Mouse (Mus musculus) lung, embryonic 14.5 days (tissue): ENCODE results near the gene Sap30. TPM values are rescaled to one million over a fixed set of nuclear protein-coding genes. Genes with fewer than 3 reads are reported as not detected.
"Not testable (repeated sequence)": the region's sequence is repeated elsewhere in the genome, so short reads cannot be mapped to it uniquely, and the experiment has no call there.

Source experiments
- ATAC-seq: fragments of 200-750 bp; cut with Nextera tagmentation; 2 replicates; pipeline ENCODE4 v1.8.0; 2017; ENCODE audit warnings: mild to moderate bottlenecking, moderate TSS enrichment, moderate library complexity; ENCODE audit not compliant: insufficient read depth
- DNase-seq: peaks from one replicate; pipeline ENCODE4 v3.0.0-alpha.2; 2015
- H3K27ac ChIP-seq: fragments of 300-500 bp; sonication (generic); 2 replicates; pipeline ENCODE4 v1.5.1; 2014; ENCODE audit warnings: low read depth, mild to moderate bottlenecking, moderate library complexity
- H3K27me3 ChIP-seq: fragments of 300-500 bp; sonication (generic); 2 replicates; pipeline ENCODE4 v1.6.1; 2014; ENCODE audit warnings: low read length, control low read depth; ENCODE audit not compliant: insufficient read depth
- H3K36me3 ChIP-seq: fragments of 300-500 bp; sonication (generic); 2 replicates; pipeline ENCODE4 v1.6.1; 2014; ENCODE audit warnings: control low read depth; ENCODE audit not compliant: insufficient read depth
- H3K4me1 ChIP-seq: fragments of 300-500 bp; sonication (generic); 2 replicates; pipeline ENCODE4 v1.6.1; 2014; ENCODE audit warnings: antibody characterized with exemption, control low read depth; ENCODE audit not compliant: insufficient read depth
- H3K4me2 ChIP-seq: fragments of 300-500 bp; sonication (generic); 2 replicates; pipeline ENCODE4 v1.6.1; 2014; ENCODE audit warnings: mild to moderate bottlenecking
- H3K4me3 ChIP-seq: fragments of 300-500 bp; sonication (generic); 2 replicates; pipeline ENCODE4 v1.5.1; 2014; ENCODE audit warnings: low read depth, low read length
- H3K9ac ChIP-seq: fragments of 300-500 bp; sonication (generic); 2 replicates; pipeline ENCODE4 v1.6.1; 2014
- H3K9me3 ChIP-seq: fragments of 300-500 bp; sonication (generic); 2 replicates; pipeline ENCODE4 v1.6.1; 2016; ENCODE audit warnings: low read depth, low read length, control low read depth
- CTCF ChIP-seq: IDR thresholded peaks from 2 replicates; pipeline ENCODE4 v1.5.1; 2016; ENCODE audit warnings: antibody characterized with exemption, low read depth
- WGBS: fragments of 180-500 bp; shearing (Covaris S2); extraction: QIAGEN DNeasy Blood & Tissue Kit; methylation state at CpG from one replicate; pipeline ENCODE4 v1.1.7; 2014; 5-methylcytosine and 5-hydroxymethylcytosine counted together
- polyA plus RNA-seq: library from polyadenylated mRNA; unstranded; fragments of >200 nt; fragmentation: Nextera tagmentation; extraction: Ambion mirVana; gene quantifications from 2 replicates; pipeline ENCODE4 v1.2.1, GENCODE M21; 2014

Gene Sap30
- polyA plus RNA-seq, 1 experiment from 2014 or later = 47.4 TPM

DNA sequence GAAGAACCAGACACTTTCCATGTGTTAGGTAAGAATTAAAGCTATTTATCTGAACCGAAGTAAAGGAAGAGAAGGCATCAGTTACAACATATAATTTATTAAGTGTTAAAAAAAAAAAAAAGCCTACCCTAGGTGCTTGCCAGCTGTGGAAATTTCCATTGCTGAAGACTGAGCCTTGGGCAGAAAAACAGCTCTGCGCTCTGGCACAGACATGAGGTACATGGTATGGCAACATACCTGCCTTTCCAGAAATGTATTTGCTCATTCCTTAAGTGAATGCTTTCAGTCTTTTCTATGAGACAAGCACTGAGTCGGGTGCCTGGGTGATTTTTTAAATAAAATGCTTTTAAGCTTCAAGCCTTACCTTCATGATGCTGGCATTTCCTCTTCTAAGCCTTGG is 29.7 kb downstream of the Sap30 start:
- 51% methylated on average over 3 of the region's 3 CpGs for WGBS
- ATAC-seq (no peak), DNase-seq (no peak)
- Histone ChIP-seq H3K36me3 (no peaks in the 10 kb centered on the region), H3K4me3 (no peak overlapping the region), H3K9me3 (no peaks in the 10 kb centered on the region), H3K27me3 (no peaks in the 10 kb centered on the region), H3K9ac (no peak overlapping the region), H3K4me2 (no peak overlapping the region), H3K4me1 (no peaks in the 10 kb centered on the region), H3K27ac (no peak overlapping the region)
- TF ChIP-seq CTCF = no peak

- H3K4me3 ChIP-seq = no peak overlapping the region
- no peaks in the 10 kb centered on the region for H3K27me3 ChIP-seq
- TF ChIP-seq CTCF = no peak
- 61% methylated on average over 6 of the region's 6 CpGs for WGBS
- no peak overlapping the region for H3K27ac ChIP-seq
- H3K9ac ChIP-seq = no peak overlapping the region
- ATAC-seq (no peak), DNase-seq (peak; percentile 36)
- no peaks in the 10 kb centered on the region for H3K36me3 ChIP-seq
- H3K4me2 ChIP-seq = no peak overlapping the region
- H3K9me3 ChIP-seq = no peaks in the 10 kb centered on the region
- no peaks in the 10 kb centered on the region for H3K4me1 ChIP-seq
Observed at GRCm38 (mm10) chr8:57457152-57457551, 30.5 kb downstream of the Sap30 start.

GRCm38 (mm10) chr8:57455765-57456164 is 31.9 kb downstream of the Sap30 start, which contains the start of gene Scrg1:
Gene Scrg1 (plus strand): TSS chr8:57455923.
- H3K27ac ChIP-seq = no peak within 1 kb of the TSS; the same call in 1 of the 2 replicates
- H3K9me3 ChIP-seq = no peaks in the 10 kb centered on the region
- H3K4me1 ChIP-seq = no peaks in the 10 kb centered on the region
- H3K4me3 ChIP-seq = no peak within 1 kb of the TSS
- ATAC-seq (no peak), DNase-seq (no peak)
- H3K27me3 ChIP-seq = no peaks in the 10 kb centered on the region
- H3K9ac ChIP-seq = no peak within 1 kb of the TSS
- WGBS = 68% methylated on average over 3 of the region's 3 CpGs
- H3K4me2 ChIP-seq = no peak within 1 kb of the TSS
- no peak for TF ChIP-seq CTCF
- no peaks in the 10 kb centered on the region for H3K36me3 ChIP-seq

GRCm38 (mm10) chr8:57453361-57453760 is 34.3 kb downstream of the Sap30 start:
- Histone ChIP-seq H3K4me3 (no peak overlapping the region), H3K27me3 (no peaks in the 10 kb centered on the region), H3K27ac (no peak overlapping the region), H3K36me3 (no peaks in the 10 kb centered on the region), H3K9ac (no peak overlapping the region), H3K4me1 (no peaks in the 10 kb centered on the region), H3K9me3 (no peaks in the 10 kb centered on the region), H3K4me2 (no peak overlapping the region)
- ATAC-seq (no peak), DNase-seq (no peak)
- 94% methylated on average over 2 of the region's 2 CpGs for WGBS
- no peak for TF ChIP-seq CTCF

DNA sequence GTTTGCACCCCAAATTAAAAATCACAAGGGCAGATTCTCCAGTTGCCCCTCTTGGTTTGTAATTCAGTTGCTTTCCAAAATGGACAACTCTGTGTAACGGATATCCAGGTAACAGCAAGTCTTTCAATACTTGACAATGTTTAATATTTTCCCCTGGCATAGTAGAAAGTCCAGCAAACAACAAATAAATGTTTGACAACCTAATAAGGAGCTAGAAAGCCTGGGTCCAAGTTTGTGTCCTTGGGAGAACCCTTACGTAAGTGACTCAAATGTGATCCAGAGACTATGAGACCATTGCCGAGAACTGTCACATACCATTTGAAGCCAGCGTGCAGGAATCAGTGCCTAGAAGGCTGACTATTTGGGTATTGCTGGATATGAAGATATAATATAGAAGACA is 35.8 kb downstream of the Sap30 start:
- Histone ChIP-seq H3K4me3 (no peak overlapping the region), H3K4me1 (no peaks in the 10 kb centered on the region), H3K9ac (no peak overlapping the region), H3K9me3 (no peaks in the 10 kb centered on the region), H3K36me3 (no peaks in the 10 kb centered on the region), H3K27ac (no peak overlapping the region), H3K27me3 (no peaks in the 10 kb centered on the region), H3K4me2 (no peak overlapping the region)
- TF ChIP-seq CTCF = no peak
- 92% methylated on average over 4 of the region's 4 CpGs for WGBS
- no peak for DNase-seq
- ATAC-seq = no peak

GRCm38 (mm10) chr8:57450726-57451125 is 36.9 kb downstream of the Sap30 start:
- DNase-seq = no peak
- no peak for ATAC-seq
- H3K9ac ChIP-seq = no peak overlapping the region
- H3K27ac ChIP-seq = no peak overlapping the region
- WGBS = 74% methylated on average over 7 of the region's 7 CpGs
- no peaks in the 10 kb centered on the region for H3K27me3 ChIP-seq
- no peaks in the 10 kb centered on the region for H3K36me3 ChIP-seq
- no peaks in the 10 kb centered on the region for H3K9me3 ChIP-seq
- TF ChIP-seq CTCF = no peak
- no peaks in the 10 kb centered on the region for H3K4me1 ChIP-seq
- H3K4me2 ChIP-seq = no peak overlapping the region
- no peak overlapping the region for H3K4me3 ChIP-seq

DNA sequence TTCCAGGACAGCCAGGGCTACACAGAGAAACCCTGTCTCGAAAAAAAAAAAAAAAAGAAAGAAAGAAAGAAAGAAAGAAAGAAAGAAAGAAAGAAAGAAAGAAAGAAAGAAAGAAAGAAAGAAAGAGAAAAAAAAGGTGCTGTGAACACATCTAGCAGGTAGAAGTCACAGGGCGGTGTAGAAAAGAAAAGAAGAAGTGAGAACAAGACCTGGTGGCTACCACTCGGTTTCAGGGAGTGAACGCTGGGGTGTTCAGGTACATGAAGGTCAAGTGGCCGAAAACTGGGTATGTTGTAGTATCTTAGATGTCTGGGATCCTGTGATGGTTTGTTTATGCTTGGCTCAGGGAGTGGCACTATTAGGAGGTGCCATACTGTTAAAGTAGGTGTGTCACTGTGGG is 41.8 kb downstream of the Sap30 start:
- H3K27me3 ChIP-seq, H3K4me1 ChIP-seq, ATAC-seq, DNase-seq, H3K27ac ChIP-seq, H3K4me2 ChIP-seq, H3K9ac ChIP-seq, H3K36me3 ChIP-seq, H3K9me3 ChIP-seq, H3K4me3 ChIP-seq: not testable (repeated sequence)
- 80% methylated on average over 4 of the region's 5 CpGs for WGBS

DNA sequence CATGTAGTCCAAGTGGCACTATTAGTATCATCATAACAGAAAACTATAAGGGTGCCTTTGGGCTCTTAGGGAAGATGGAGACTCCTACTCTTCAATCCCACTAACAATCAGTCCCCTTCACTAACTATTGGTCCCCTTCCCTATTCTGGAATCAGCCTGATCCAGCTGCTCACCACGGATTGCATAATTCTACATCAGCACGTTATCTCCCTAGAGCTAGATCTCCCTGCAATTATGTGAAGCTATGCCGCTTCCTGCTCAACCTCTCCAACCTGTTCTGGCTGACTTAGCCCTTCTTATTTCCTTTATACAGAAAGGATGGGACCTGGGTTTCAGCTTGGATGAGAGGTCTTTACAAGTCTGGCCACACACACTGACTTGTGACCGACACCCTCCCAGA is 44.4 kb downstream of the Sap30 start:
- no peaks in the 10 kb centered on the region for H3K27me3 ChIP-seq
- H3K9me3 ChIP-seq = no peaks in the 10 kb centered on the region
- H3K9ac ChIP-seq = no peak overlapping the region
- no peak for TF ChIP-seq CTCF
- ATAC-seq = no peak
- no peaks in the 10 kb centered on the region for H3K36me3 ChIP-seq
- H3K27ac ChIP-seq = no peak overlapping the region
- DNase-seq = no peak
- H3K4me3 ChIP-seq = no peak overlapping the region
- no peak overlapping the region for H3K4me2 ChIP-seq
- 61% methylated on average over 4 of the region's 4 CpGs for WGBS
- no peaks in the 10 kb centered on the region for H3K4me1 ChIP-seq
